Mouse (Mus musculus): ENCODE results near the gene Tmem104.
A peak's percentile ranks its signal among the peaks of the same experiment; 100 is the strongest.

The Tmem104 gene

DNA sequence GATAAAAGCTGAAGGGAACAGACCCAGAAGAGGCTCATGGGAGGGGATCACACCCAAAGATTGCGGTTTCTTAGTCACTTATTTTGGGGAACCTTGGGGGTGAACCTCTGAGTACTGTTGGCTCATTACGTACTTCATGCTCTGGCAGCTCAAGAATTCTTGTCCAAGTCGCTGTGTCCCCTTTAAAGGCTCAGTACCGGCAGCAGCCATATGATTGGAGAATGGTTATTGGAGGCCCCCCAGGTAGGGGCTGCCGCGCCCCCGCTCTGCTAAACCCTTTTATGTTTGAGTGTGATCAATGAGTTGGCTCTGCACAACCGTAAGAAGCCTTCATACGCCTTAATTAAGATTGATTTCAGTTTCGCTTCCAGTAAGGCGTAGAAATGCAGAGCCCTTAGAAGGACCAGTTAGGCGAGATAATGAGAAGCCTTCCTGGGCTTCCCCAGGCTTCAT, 11.7 kb downstream of the Tmem104 start:
- no peak for DNase-seq (ENCODE audit: low read depth, low spot score)

- DNase-seq (ENCODE audit: low read depth, low spot score): no peak
These were observed 13.2 kb downstream of the Tmem104 start for GRCm38 (mm10) chr11:115200520-115200919.

DNA sequence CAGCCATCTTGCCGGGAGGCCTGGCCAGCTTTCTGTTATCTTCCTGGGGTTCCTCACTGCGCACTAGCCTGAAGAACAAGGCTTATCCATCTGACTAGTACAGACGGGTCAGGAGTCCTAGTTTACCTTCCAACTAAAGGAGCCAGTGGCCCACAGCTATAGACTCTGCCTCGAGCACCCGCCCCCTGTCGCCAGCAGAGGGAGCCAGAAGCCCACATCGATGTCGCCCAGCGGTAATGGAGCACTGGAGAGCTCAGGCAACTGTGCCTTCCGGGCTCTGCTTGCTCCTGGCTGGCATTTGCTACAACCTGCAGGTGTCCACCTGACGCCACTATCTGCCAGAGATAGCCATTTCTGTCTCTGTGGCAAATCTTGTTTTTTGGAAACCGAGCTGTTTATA, 15.0 kb downstream of the Tmem104 start:
- peak; percentile 73 for DNase-seq (ENCODE audit: low read depth, low spot score)

- no peak for DNase-seq (ENCODE audit: low read depth, low spot score)
These were observed 15.5 kb downstream of the Tmem104 start for GRCm38 (mm10) chr11:115202756-115203155.

- no peak for DNase-seq (ENCODE audit: low read depth, low spot score)
These were observed 20.8 kb downstream of the Tmem104 start for GRCm38 (mm10) chr11:115208126-115208525.

GRCm38 (mm10) chr11:115208776-115209732, 21.8 kb downstream of the Tmem104 start:
- no peak for DNase-seq (ENCODE audit: low read depth, low spot score)

- no peak for DNase-seq (ENCODE audit: low read depth, low spot score)
These were observed 22.7 kb downstream of the Tmem104 start for GRCm38 (mm10) chr11:115209958-115210357.

- DNase-seq (ENCODE audit: low read depth, low spot score): no peak
These were observed 24.8 kb downstream of the Tmem104 start for GRCm38 (mm10) chr11:115212116-115212515.

DNA sequence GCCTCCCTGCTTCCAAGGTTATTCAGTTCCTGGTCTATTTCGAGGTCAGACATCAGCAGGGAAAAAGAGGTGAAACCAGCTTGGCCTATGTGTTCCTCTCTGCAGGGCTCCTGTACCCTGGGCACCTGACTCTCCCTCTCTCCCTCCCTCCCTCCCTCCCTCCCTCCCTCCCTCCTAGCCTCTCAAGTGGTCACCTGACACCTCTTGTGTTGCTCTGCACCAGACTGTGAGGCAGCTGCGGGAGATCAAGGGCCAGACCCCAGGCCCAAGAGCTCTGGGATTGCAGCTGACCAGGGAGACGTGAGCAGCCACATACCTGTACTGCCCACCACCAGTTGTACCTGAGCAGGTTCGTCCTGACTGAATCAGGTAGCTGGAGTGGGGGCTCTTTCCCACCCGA, 27.8 kb downstream of the Tmem104 start:
- DNase-seq (ENCODE audit: low read depth, low spot score): no peak

GRCm38 (mm10) chr11:115217439-115218410, 30.4 kb downstream of the Tmem104 start:
- no peak for DNase-seq (ENCODE audit: low read depth, low spot score)

DNA sequence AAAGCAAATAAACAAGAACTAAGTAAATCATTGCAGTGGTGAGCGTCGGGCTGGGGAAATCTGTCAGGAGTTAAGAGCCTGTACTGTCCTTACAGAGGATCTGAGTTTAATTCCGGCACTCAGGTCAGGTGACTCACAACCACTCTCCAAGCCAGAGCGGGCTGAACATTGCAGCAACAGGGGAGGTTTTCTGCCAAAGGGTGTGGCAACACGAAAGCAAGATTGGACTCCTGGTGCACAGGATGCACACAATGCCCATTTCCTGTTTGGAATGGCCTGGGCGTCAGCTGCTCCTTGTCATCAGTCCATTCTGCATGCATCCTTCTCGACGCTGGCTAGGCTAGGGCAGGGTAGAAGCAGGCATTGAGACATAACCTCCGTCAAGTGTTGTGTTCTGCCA, 32.0 kb downstream of the Tmem104 start:
- no peak for DNase-seq (ENCODE audit: low read depth, low spot score)

DNA sequence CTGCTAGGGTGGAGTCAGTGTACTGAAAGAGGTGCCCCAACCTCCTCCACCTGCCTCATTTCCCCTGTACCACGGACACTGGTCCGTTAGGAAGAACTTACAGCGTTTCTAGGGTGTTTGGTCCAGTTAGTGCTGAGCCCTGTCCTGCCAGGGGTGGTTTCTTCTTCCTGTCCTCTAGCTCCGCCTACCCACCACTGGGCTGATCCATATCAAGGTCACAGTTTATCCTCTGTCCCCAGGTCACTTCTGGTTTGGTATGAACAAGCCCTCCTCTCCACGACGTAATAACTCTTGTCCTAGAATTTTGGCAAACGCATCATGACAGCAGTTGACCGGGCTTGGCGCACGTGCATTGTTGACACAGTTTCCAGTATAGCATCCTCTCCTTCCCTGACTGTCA, 32.4 kb downstream of the Tmem104 start:
- DNase-seq (ENCODE audit: low read depth, low spot score): no peak

- DNase-seq (ENCODE audit: low read depth, low spot score): no peak
These were observed 34.8 kb downstream of the Tmem104 start for GRCm38 (mm10) chr11:115222077-115222476.

GRCm38 (mm10) chr11:115222570-115222969, 35.3 kb downstream of the Tmem104 start:
- DNase-seq (ENCODE audit: low read depth, low spot score): no peak

GRCm38 (mm10) chr11:115223451-115223850, 36.2 kb downstream of the Tmem104 start:
- no peak for DNase-seq (ENCODE audit: low read depth, low spot score)

GRCm38 (mm10) chr11:115223877-115224276, 36.6 kb downstream of the Tmem104 start:
- no peak for DNase-seq (ENCODE audit: low read depth, low spot score)

DNA sequence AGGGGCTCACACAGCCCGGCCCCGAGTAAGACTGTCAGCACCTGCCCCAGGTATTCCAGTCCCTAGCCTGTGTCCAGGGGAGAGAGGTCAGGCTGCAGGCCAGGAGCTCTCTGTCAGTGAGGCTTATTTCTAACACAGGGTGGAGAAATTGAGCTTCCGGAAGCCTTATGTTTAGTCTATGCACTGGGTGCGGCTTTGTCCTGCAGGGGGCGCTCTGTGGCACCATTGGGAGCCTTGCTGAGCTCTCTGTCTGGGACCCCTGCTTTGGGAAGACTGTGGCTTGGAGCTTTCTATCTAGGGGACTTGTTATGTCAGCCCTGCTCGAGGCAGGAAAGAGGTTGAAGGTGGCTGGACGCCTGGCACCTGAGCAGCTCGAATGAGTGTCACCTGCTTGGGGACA, 37.6 kb downstream of the Tmem104 start:
- peak; percentile 58 for DNase-seq (ENCODE audit: low read depth, low spot score)

DNA sequence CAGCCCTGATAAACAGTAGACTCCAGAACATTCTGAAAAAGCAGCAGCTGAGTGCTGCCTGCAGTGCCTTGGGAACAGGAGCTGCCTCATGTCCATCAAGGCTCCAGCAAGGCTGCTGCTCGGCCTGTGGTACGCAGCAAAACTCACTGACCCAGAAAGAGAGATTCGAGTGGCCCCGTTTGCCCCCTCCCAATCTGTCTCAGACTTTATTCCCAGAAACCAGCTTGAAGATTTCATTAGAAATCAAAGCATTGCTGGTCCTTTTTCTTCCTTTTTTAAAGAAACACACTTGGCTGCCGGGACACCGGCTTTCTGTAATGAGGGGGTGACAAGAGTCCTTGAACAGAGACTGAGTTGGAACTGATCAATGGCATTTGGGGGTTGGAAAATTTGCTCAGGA, 38.0 kb downstream of the Tmem104 start:
- no peak for DNase-seq (ENCODE audit: low read depth, low spot score)

GRCm38 (mm10) chr11:115226811-115227491, 39.7 kb downstream of the Tmem104 start:
- no peak for DNase-seq (ENCODE audit: low read depth, low spot score)

GRCm38 (mm10) chr11:115227640-115228039, 40.4 kb downstream of the Tmem104 start:
- DNase-seq (ENCODE audit: low read depth, low spot score): no peak

DNA sequence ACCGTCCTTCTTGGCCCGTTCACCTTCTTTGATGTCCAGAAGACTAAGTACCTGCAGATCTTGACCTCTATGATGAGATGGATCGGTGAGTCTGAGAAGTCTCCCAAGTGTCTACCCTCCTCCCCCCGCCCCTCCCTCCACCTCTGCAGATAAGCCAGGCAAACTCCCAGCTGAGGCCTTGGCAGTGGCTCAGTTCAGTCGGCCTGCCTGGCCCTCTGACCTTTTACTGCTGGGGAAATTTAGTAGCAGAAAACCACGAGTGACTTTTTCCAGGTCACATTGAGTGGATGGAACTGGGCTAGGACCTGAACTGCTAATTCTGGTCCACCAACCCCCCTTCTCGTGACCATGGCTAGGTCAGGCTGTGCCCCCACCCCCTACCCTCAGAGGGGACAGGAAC, 41.1 kb downstream of the Tmem104 start:
- no peak for DNase-seq (ENCODE audit: low read depth, low spot score)

All from retina, postnatal 7 days (tissue).